Mouse (Mus musculus): ENCODE data around the gene Bud31.

GRCm38 (mm10) chr5:145102706-145103105 is 37.5 kb upstream of the Bud31 start:
- no peak for TF ChIP-seq POLR2A (IDR thresholded peaks at IDR 0.05; ENCODE audit: low read depth, low read length)
- no peak for TF ChIP-seq CTCF (IDR thresholded peaks at IDR 0.05; ENCODE audit: extremely low read depth, insufficient read length, insufficient replicate concordance, low read depth, low read length)

Measured in small intestine, adult 2 months (tissue).